Mouse (Mus musculus) heart, adult 11 months (tissue): ENCODE data around the gene Aox1.

ENCODE experiments used
- DNase-seq: peaks from one replicate; pipeline ENCODE4 v3.0.0; 2022

Aox1 gene

GRCm38 (mm10) chr1:58029636-58030117, at the start of gene Aox1:
TSS of gene Aox1 (plus strand) at chr1:58029931.
- peak; percentile 99 for DNase-seq

- DNase-seq = peak; percentile 92
Measured at GRCm38 (mm10) chr1:57989052-57989600, 40.6 kb upstream of the Aox1 start.

GRCm38 (mm10) chr1:57991277-57991676, 38.5 kb upstream of the Aox1 start:
- DNase-seq = no peak

GRCm38 (mm10) chr1:57995432-57996132, 34.1 kb upstream of the Aox1 start, which contains the start of gene Sgo2a:
TSS of gene Sgo2a (plus strand) at chr1:57995971.
- peak; percentile 99 for DNase-seq

- DNase-seq = no peak
Measured at GRCm38 (mm10) chr1:57996133-57996615, 33.6 kb upstream of the Aox1 start.

GRCm38 (mm10) chr1:57998146-57998545, 31.6 kb upstream of the Aox1 start:
- no peak for DNase-seq

GRCm38 (mm10) chr1:58006388-58006787, 23.3 kb upstream of the Aox1 start:
- peak; percentile 44 for DNase-seq

GRCm38 (mm10) chr1:58018856-58019255, 10.9 kb upstream of the Aox1 start, which contains the start of gene Kctd18:
TSS of gene Kctd18 (minus strand) at chr1:58018956.
- peak; percentile 17 for DNase-seq

GRCm38 (mm10) chr1:58027707-58028106, 2.0 kb upstream of the Aox1 start:
- no peak for DNase-seq

- peak; percentile 99 for DNase-seq
Measured at GRCm38 (mm10) chr1:58030156-58030871, 583 bp downstream of the Aox1 start.

GRCm38 (mm10) chr1:58031160-58031769, 1.5 kb downstream of the Aox1 start:
- peak; percentile 94 for DNase-seq

GRCm38 (mm10) chr1:58037306-58037705, 7.6 kb downstream of the Aox1 start:
- peak; percentile 62 for DNase-seq

GRCm38 (mm10) chr1:58045076-58045475, 15.3 kb downstream of the Aox1 start:
- DNase-seq = peak; percentile 69

GRCm38 (mm10) chr1:58045546-58045945, 15.8 kb downstream of the Aox1 start:
- DNase-seq = peak; percentile 69

- DNase-seq = peak; percentile 68
Measured at GRCm38 (mm10) chr1:58046721-58047290, 17.1 kb downstream of the Aox1 start.

GRCm38 (mm10) chr1:58049126-58049525, 19.4 kb downstream of the Aox1 start:
- DNase-seq = peak; percentile 55

- peak; percentile 71 for DNase-seq
Measured at GRCm38 (mm10) chr1:58055598-58055997, 25.9 kb downstream of the Aox1 start.

GRCm38 (mm10) chr1:58056074-58056807, 26.5 kb downstream of the Aox1 start:
- peak; percentile 80 for DNase-seq

GRCm38 (mm10) chr1:58056939-58057338, 27.2 kb downstream of the Aox1 start:
- peak; percentile 95 for DNase-seq

- DNase-seq = peak; percentile 83
Measured at GRCm38 (mm10) chr1:58058846-58059245, 29.1 kb downstream of the Aox1 start.

- DNase-seq = peak; percentile 58
Measured at GRCm38 (mm10) chr1:58062131-58062530, 32.4 kb downstream of the Aox1 start.

- peak; percentile 88 for DNase-seq
Measured at GRCm38 (mm10) chr1:58065151-58065550, 35.4 kb downstream of the Aox1 start.
